In the genomic region with DNA sequence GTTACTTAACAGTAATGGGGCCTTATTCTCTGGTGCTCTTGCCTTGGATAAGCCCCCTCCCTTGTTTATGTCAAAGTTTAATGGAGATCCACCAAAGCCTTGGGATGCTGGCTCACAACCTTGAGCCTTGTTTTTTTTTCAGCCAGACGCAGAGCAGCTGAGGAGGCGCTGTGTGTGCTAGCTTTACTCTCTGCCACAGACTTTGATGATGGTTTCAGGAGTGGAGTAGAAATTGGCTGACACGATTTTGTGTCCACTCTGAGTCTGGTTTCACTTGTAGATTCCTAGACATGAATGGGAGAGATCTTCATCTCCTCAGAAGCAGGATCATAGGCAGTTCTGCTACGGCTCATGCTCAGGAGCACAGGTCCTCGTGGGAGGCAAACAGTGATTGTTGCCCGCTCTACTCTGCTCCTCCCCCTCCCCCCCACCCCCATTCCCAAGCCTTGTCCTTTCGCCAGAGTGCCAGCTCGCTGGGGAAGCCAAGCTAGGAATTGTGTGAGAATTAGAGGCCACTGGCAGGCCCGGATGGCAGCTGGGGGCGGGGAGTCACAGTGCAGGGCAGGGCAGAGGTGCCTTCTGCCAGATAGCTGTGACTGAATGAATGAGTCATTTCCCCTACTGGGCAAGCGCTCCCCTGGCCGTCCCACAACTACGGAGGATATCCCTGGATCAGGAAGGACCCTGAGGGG, we compare ENCODE assay signal across 7 mouse cellular contexts. TPM values are rescaled to one million over a fixed set of nuclear protein-coding genes. Genes with fewer than 3 reads are reported as not detected.
DNase-seq lines count a peak whose midpoint lies in the region; ATAC-seq lines count a peak whose summit lies in the region.

No protein-coding gene starts in this region.

- 7% methylated on average over 13 of the region's 13 CpGs for WGBS in liver, embryonic 15.5 days (ENCODE audit: insufficient replicate concordance)
- 1% methylated on average over 13 of the region's 13 CpGs for WGBS in neural tube, embryonic 11.5 days

- peaks cover 22% of the 10 kb centered on the region for H3K4me1 ChIP-seq in liver, embryonic 15.5 days (replicated peaks)
- peaks cover 11% of the 10 kb centered on the region; the same call in 1 of the 2 replicates for H3K4me1 ChIP-seq in neural tube, embryonic 11.5 days (ENCODE audit: control insufficient read depth, insufficient read depth, low read length)

- no peak overlapping the region for H3K27ac ChIP-seq in liver, embryonic 15.5 days (replicated peaks)
- H3K27ac ChIP-seq in neural tube, embryonic 11.5 days (ENCODE audit: low read depth, low read length), result no peak overlapping the region

- ATAC-seq in liver, embryonic 15.5 days (ENCODE audit: insufficient read depth), result peak; percentile 56; the same call in 1 of the 2 replicates
- no peak; the same call in 1 of the 2 replicates for ATAC-seq in neural tube, embryonic 11.5 days (ENCODE audit: insufficient read depth, low FRiP score, low TSS enrichment)

- DNase-seq in adrenal gland, adult (ENCODE audit: inconsistent age in 2 of 2, low spot score in 1 of 2), result peak; percentile 84 to 93
- DNase-seq in cerebellum, postnatal 14 days, result peak; percentile 54 to 64
- peak; percentile 49 for DNase-seq in gastrocnemius, postnatal 25 days
- peak; percentile 9 for DNase-seq in induced T-regulatory cell, adult 2 months (ENCODE audit: low read depth)
- DNase-seq in neural tube, embryonic 11.5 days (ENCODE audit: low spot score), result peak; percentile 45
- DNase-seq in right cerebral cortex, postnatal 4 days, result no peak

- no peak overlapping the region for H3K9ac ChIP-seq in liver, embryonic 15.5 days
- no peak overlapping the region for H3K9ac ChIP-seq in neural tube, embryonic 11.5 days (ENCODE audit: low read length)

- H3K36me3 ChIP-seq in liver, embryonic 15.5 days (replicated peaks), result no peaks in the 10 kb centered on the region
- H3K36me3 ChIP-seq in neural tube, embryonic 11.5 days (ENCODE audit: control insufficient read depth, insufficient read depth, low read length), result no peaks in the 10 kb centered on the region

- H3K4me3 ChIP-seq in liver, embryonic 15.5 days (replicated peaks), result peak overlapping the region; percentile 39
- peak overlapping the region; percentile 39 for H3K4me3 ChIP-seq in neural tube, embryonic 11.5 days (ENCODE audit: low read depth, low read length)

- H3K27me3 ChIP-seq in liver, embryonic 15.5 days, result peaks cover 65% of the 10 kb centered on the region
- peaks cover 26% of the 10 kb centered on the region for H3K27me3 ChIP-seq in neural tube, embryonic 11.5 days (ENCODE audit: control insufficient read depth, insufficient read depth, low read length)

- no peaks in the 10 kb centered on the region for H3K9me3 ChIP-seq in liver, embryonic 15.5 days (replicated peaks)
- no peaks in the 10 kb centered on the region for H3K9me3 ChIP-seq in neural tube, embryonic 11.5 days (ENCODE audit: control insufficient read depth, low read length)

- H3K4me2 ChIP-seq in liver, embryonic 15.5 days, result peak overlapping the region; percentile 68
- peak overlapping the region; percentile 75 for H3K4me2 ChIP-seq in neural tube, embryonic 11.5 days (ENCODE audit: low read depth)

RNA-seq across cellular contexts. Expression of a gene that starts 0.4 kb away (rescaled TPM):
- 1 to 10 TPM in 1 of 2 experiments, under 1 TPM in 1; 0.23 to 1.7 TPM for total RNA-seq in gastrocnemius, postnatal 25 days (2021)
- polyA plus RNA-seq in liver, embryonic 15.5 days (2015; fragmentation: Nextera tagmentation; extraction: Ambion mirVana), result 1.2 and 1.8 TPM in 2 replicates
- 5.7 and 5.8 TPM in 2 replicates for polyA plus RNA-seq in neural tube, embryonic 11.5 days (2014; fragmentation: Nextera tagmentation; extraction: Ambion mirVana)
